Mouse (Mus musculus) ES-Bruce4 (cell line): Measurements from ENCODE around the gene Slc50a1. TPM values are rescaled to one million over a fixed set of nuclear protein-coding genes. Genes with fewer than 3 reads are reported as not detected.

ENCODE experiments used
- H3K27ac ChIP-seq: 2 replicates; pipeline ENCODE4 v1.5.1; 2012; ENCODE audit warnings: low read length, inconsistent platforms; ENCODE audit not compliant: insufficient read depth
- H3K27me3 ChIP-seq: 2 replicates; pipeline ENCODE4 v1.6.1; 2012; ENCODE audit warnings: mild to moderate bottlenecking, low read length, inconsistent platforms; ENCODE audit not compliant: control insufficient read depth, poor library complexity, insufficient read depth, severe bottlenecking
- H3K36me3 ChIP-seq: 2 replicates; pipeline ENCODE4 v1.6.1; 2012; ENCODE audit warnings: inconsistent platforms, mild to moderate bottlenecking, low read length, moderate library complexity; ENCODE audit not compliant: control insufficient read depth, poor library complexity, insufficient read depth, severe bottlenecking
- H3K4me1 ChIP-seq: one replicate; pipeline ENCODE4 v1.8.1; 2011; ENCODE audit warnings: low read length; ENCODE audit not compliant: control insufficient read depth, insufficient read depth
- H3K4me3 ChIP-seq: 2 replicates; pipeline ENCODE4 v1.5.1; 2011; ENCODE audit warnings: low read depth, mild to moderate bottlenecking, low read length
- H3K9ac ChIP-seq: 2 replicates; pipeline ENCODE4 v1.6.1; 2012; ENCODE audit warnings: low read depth, mild to moderate bottlenecking, inconsistent platforms; ENCODE audit not compliant: poor library complexity, severe bottlenecking
- H3K9me3 ChIP-seq: replicated peaks from 2 replicates; pipeline ENCODE4 v1.6.1; 2012; ENCODE audit warnings: mild to moderate bottlenecking, low read length, inconsistent platforms; ENCODE audit not compliant: control insufficient read depth, poor library complexity, insufficient read depth, severe bottlenecking
- CTCF ChIP-seq: IDR thresholded peaks from one replicate; pipeline ENCODE4 v1.8.1; 2011; ENCODE audit warnings: low read depth, low read length
- EP300 ChIP-seq: IDR thresholded peaks from 2 replicates; pipeline ENCODE4 v1.6.1; 2011; ENCODE audit warnings: low read depth, low read length; ENCODE audit not compliant: insufficient read depth
- POLR2A ChIP-seq: IDR thresholded peaks from one replicate; pipeline ENCODE4 v1.8.1; 2011; ENCODE audit warnings: low read length; ENCODE audit not compliant: insufficient read depth
- polyA plus RNA-seq: library from polyadenylated mRNA; stranded (reverse); fragments of >200 nt; gene quantifications from 2 replicates; pipeline ENCODE4 v1.2.4, GENCODE M21; 2011; ENCODE audit warnings: low read depth; ENCODE audit not compliant: missing spikeins, insufficient read depth, insufficient read length

Gene Slc50a1
- polyA plus RNA-seq, 1 experiment, result 35.7 TPM

- Histone ChIP-seq H3K27ac (no peak overlapping the region), H3K4me3 (no peak overlapping the region)
Observed at GRCm38 (mm10) chr3:89308089-89308488, 37.7 kb upstream of the Slc50a1 start.

GRCm38 (mm10) chr3:89305551-89306325 is 35.4 kb upstream of the Slc50a1 start:
- Histone ChIP-seq H3K9ac (no peak overlapping the region), H3K27me3 (no peaks in the 10 kb centered on the region), H3K27ac (no peak overlapping the region), H3K36me3 (no peaks in the 10 kb centered on the region), H3K4me1 (no peaks in the 10 kb centered on the region), H3K4me3 (no peak overlapping the region), H3K9me3 (no peaks in the 10 kb centered on the region)
- TF ChIP-seq CTCF, result no peak
- no peak for TF ChIP-seq POLR2A
- no peak for TF ChIP-seq EP300

More at GRCm38 (mm10) chr3:89308089-89308488, 37.7 kb upstream of the Slc50a1 start:
- H3K9me3 ChIP-seq, result no peaks in the 10 kb centered on the region
- no peaks in the 10 kb centered on the region for H3K4me1 ChIP-seq
- H3K9ac ChIP-seq, result no peak overlapping the region
- no peaks in the 10 kb centered on the region for H3K36me3 ChIP-seq
- no peaks in the 10 kb centered on the region for H3K27me3 ChIP-seq
- no peak for TF ChIP-seq POLR2A
- peak; percentile 84 for TF ChIP-seq CTCF

GRCm38 (mm10) chr3:89305105-89305504 is 34.7 kb upstream of the Slc50a1 start:
- TF ChIP-seq EP300, result no peak
- TF ChIP-seq CTCF, result no peak
- no peak for TF ChIP-seq POLR2A
- no peak overlapping the region for H3K4me3 ChIP-seq
- no peak overlapping the region for H3K27ac ChIP-seq
- H3K4me1 ChIP-seq, result no peaks in the 10 kb centered on the region
- no peaks in the 10 kb centered on the region for H3K9me3 ChIP-seq
- H3K9ac ChIP-seq, result no peak overlapping the region
- no peaks in the 10 kb centered on the region for H3K27me3 ChIP-seq
- H3K36me3 ChIP-seq, result no peaks in the 10 kb centered on the region

GRCm38 (mm10) chr3:89304440-89304839 is 34.1 kb upstream of the Slc50a1 start:
- H3K27ac ChIP-seq, result no peak overlapping the region
- no peaks in the 10 kb centered on the region for H3K9me3 ChIP-seq
- H3K4me1 ChIP-seq, result no peaks in the 10 kb centered on the region
- no peak overlapping the region for H3K4me3 ChIP-seq
- H3K36me3 ChIP-seq, result no peaks in the 10 kb centered on the region
- no peak for TF ChIP-seq CTCF
- no peak for TF ChIP-seq POLR2A
- TF ChIP-seq EP300, result no peak
- no peak overlapping the region for H3K9ac ChIP-seq
- no peaks in the 10 kb centered on the region for H3K27me3 ChIP-seq

GRCm38 (mm10) chr3:89300514-89300913 is 30.1 kb upstream of the Slc50a1 start:
- Histone ChIP-seq H3K36me3 (no peaks in the 10 kb centered on the region), H3K4me1 (no peaks in the 10 kb centered on the region), H3K9ac (no peak overlapping the region; the same call in 1 of the 2 replicates), H3K9me3 (no peaks in the 10 kb centered on the region), H3K27ac (no peak overlapping the region), H3K27me3 (no peaks in the 10 kb centered on the region), H3K4me3 (no peak overlapping the region)
- peak; percentile 1 for TF ChIP-seq CTCF
- no peak for TF ChIP-seq POLR2A

- TF ChIP-seq EP300 (no peak), CTCF (no peak), POLR2A (no peak)
- Histone ChIP-seq H3K9ac (peak overlapping the region; percentile 5; the same call in 1 of the 2 replicates), H3K4me1 (no peaks in the 10 kb centered on the region), H3K27ac (no peak overlapping the region), H3K4me3 (no peak overlapping the region), H3K9me3 (no peaks in the 10 kb centered on the region), H3K36me3 (no peaks in the 10 kb centered on the region), H3K27me3 (no peaks in the 10 kb centered on the region)
Observed at GRCm38 (mm10) chr3:89300071-89300470, 29.7 kb upstream of the Slc50a1 start.
